Mouse (Mus musculus): ENCODE measurements at regions not wholly inside any gene's neighbourhood (a gene's known extent, or its start where the extent isn't known, plus 50 kb on each side); places are given as distances from the start of the nearest gene placed in this dataset.
"Not testable (repeated sequence)": the region's sequence is repeated elsewhere in the genome, so short reads cannot be mapped to it uniquely, and the experiment has no call there.

- TF ChIP-seq POLR2A (IDR thresholded peaks at IDR 0.05; ENCODE audit: borderline replicate concordance, low read depth, low read length): no peak
- no peak for TF ChIP-seq CTCF (IDR thresholded peaks at IDR 0.05; ENCODE audit: low read depth, low read length)
- no peak overlapping the region for H3K4me3 ChIP-seq (ENCODE audit: insufficient read depth, low read length)
- H3K27ac ChIP-seq (ENCODE audit: insufficient read depth, low read depth, low read length): no peak overlapping the region
- no peaks in the 10 kb centered on the region for H3K4me1 ChIP-seq (ENCODE audit: control insufficient read depth, insufficient read depth, low read length)
Measured at GRCm38 (mm10) chr13:31050160-31050788, 76.3 kb downstream of the Gm5447 start.

GRCm38 (mm10) chr13:31051586-31051985 lies 77.6 kb downstream of the Gm5447 start:
- H3K4me1 ChIP-seq (ENCODE audit: control insufficient read depth, insufficient read depth, low read length); H3K27ac ChIP-seq (ENCODE audit: insufficient read depth, low read depth, low read length); H3K4me3 ChIP-seq (ENCODE audit: insufficient read depth, low read length): not testable (repeated sequence)

GRCm38 (mm10) chr13:31054356-31054755 lies 80.4 kb downstream of the Gm5447 start:
- Histone ChIP-seq H3K27ac (ENCODE audit: insufficient read depth, low read depth, low read length) (no peak overlapping the region), H3K4me3 (ENCODE audit: insufficient read depth, low read length) (no peak overlapping the region), H3K4me1 (ENCODE audit: control insufficient read depth, insufficient read depth, low read length) (no peaks in the 10 kb centered on the region)
- TF ChIP-seq CTCF (IDR thresholded peaks at IDR 0.05; ENCODE audit: low read depth, low read length) (no peak), POLR2A (IDR thresholded peaks at IDR 0.05; ENCODE audit: borderline replicate concordance, low read depth, low read length) (no peak)

- H3K4me1 ChIP-seq (ENCODE audit: control insufficient read depth, insufficient read depth, low read length): no peaks in the 10 kb centered on the region
- TF ChIP-seq POLR2A (IDR thresholded peaks at IDR 0.05; ENCODE audit: borderline replicate concordance, low read depth, low read length) (no peak), CTCF (IDR thresholded peaks at IDR 0.05; ENCODE audit: low read depth, low read length) (no peak)
Measured at GRCm38 (mm10) chr13:31055376-31056083, 81.5 kb downstream of the Gm5447 start.

GRCm38 (mm10) chr13:31056154-31056871 lies 82.3 kb downstream of the Gm5447 start:
- TF ChIP-seq CTCF (IDR thresholded peaks at IDR 0.05; ENCODE audit: low read depth, low read length) (no peak), POLR2A (IDR thresholded peaks at IDR 0.05; ENCODE audit: borderline replicate concordance, low read depth, low read length) (no peak)
- H3K4me3 ChIP-seq (ENCODE audit: insufficient read depth, low read length): no peak overlapping the region
- H3K4me1 ChIP-seq (ENCODE audit: control insufficient read depth, insufficient read depth, low read length): no peaks in the 10 kb centered on the region
- H3K27ac ChIP-seq (ENCODE audit: insufficient read depth, low read depth, low read length): no peak overlapping the region

More at GRCm38 (mm10) chr13:31055376-31056083, 81.5 kb downstream of the Gm5447 start:
- Histone ChIP-seq H3K27ac (ENCODE audit: insufficient read depth, low read depth, low read length) (no peak overlapping the region), H3K4me3 (ENCODE audit: insufficient read depth, low read length) (no peak overlapping the region)

GRCm38 (mm10) chr13:31060916-31061431 lies 87.0 kb downstream of the Gm5447 start:
- TF ChIP-seq CTCF (IDR thresholded peaks at IDR 0.05; ENCODE audit: low read depth, low read length) (no peak), POLR2A (IDR thresholded peaks at IDR 0.05; ENCODE audit: borderline replicate concordance, low read depth, low read length) (no peak)
- Histone ChIP-seq H3K4me1 (ENCODE audit: control insufficient read depth, insufficient read depth, low read length) (no peaks in the 10 kb centered on the region), H3K27ac (ENCODE audit: insufficient read depth, low read depth, low read length) (no peak overlapping the region)

GRCm38 (mm10) chr13:31068343-31068742 lies 94.3 kb downstream of the Gm5447 start:
- TF ChIP-seq CTCF (IDR thresholded peaks at IDR 0.05; ENCODE audit: low read depth, low read length): no peak
- TF ChIP-seq POLR2A (IDR thresholded peaks at IDR 0.05; ENCODE audit: borderline replicate concordance, low read depth, low read length): no peak
- Histone ChIP-seq H3K4me3 (ENCODE audit: insufficient read depth, low read length) (no peak overlapping the region), H3K4me1 (ENCODE audit: control insufficient read depth, insufficient read depth, low read length) (no peaks in the 10 kb centered on the region), H3K27ac (ENCODE audit: insufficient read depth, low read depth, low read length) (no peak overlapping the region)

More at GRCm38 (mm10) chr13:31060916-31061431, 87.0 kb downstream of the Gm5447 start:
- no peak overlapping the region for H3K4me3 ChIP-seq (ENCODE audit: insufficient read depth, low read length)

GRCm38 (mm10) chr13:31076541-31076940 lies 102.5 kb downstream of the Gm5447 start:
- H3K27ac ChIP-seq (ENCODE audit: insufficient read depth, low read depth, low read length): no peak overlapping the region
- TF ChIP-seq POLR2A (IDR thresholded peaks at IDR 0.05; ENCODE audit: borderline replicate concordance, low read depth, low read length) (no peak), CTCF (IDR thresholded peaks at IDR 0.05; ENCODE audit: low read depth, low read length) (no peak)
- no peak overlapping the region for H3K4me3 ChIP-seq (ENCODE audit: insufficient read depth, low read length)

GRCm38 (mm10) chr13:31078751-31079150 lies 104.7 kb downstream of the Gm5447 start:
- Histone ChIP-seq H3K27ac (ENCODE audit: insufficient read depth, low read depth, low read length) (no peak overlapping the region), H3K4me3 (ENCODE audit: insufficient read depth, low read length) (no peak overlapping the region), H3K4me1 (ENCODE audit: control insufficient read depth, insufficient read depth, low read length) (no peaks in the 10 kb centered on the region)
- TF ChIP-seq CTCF (IDR thresholded peaks at IDR 0.05; ENCODE audit: low read depth, low read length): no peak
- TF ChIP-seq POLR2A (IDR thresholded peaks at IDR 0.05; ENCODE audit: borderline replicate concordance, low read depth, low read length): no peak

More at GRCm38 (mm10) chr13:31076541-31076940, 102.5 kb downstream of the Gm5447 start:
- H3K4me1 ChIP-seq (ENCODE audit: control insufficient read depth, insufficient read depth, low read length): no peaks in the 10 kb centered on the region

- no peak overlapping the region for H3K4me3 ChIP-seq (ENCODE audit: insufficient read depth, low read length)
- no peak for TF ChIP-seq CTCF (IDR thresholded peaks at IDR 0.05; ENCODE audit: low read depth, low read length)
- TF ChIP-seq POLR2A (IDR thresholded peaks at IDR 0.05; ENCODE audit: borderline replicate concordance, low read depth, low read length): no peak
Measured at GRCm38 (mm10) chr13:31080215-31080614, 106.2 kb downstream of the Gm5447 start.

More at GRCm38 (mm10) chr13:31080215-31080614, 106.2 kb downstream of the Gm5447 start:
- no peaks in the 10 kb centered on the region for H3K4me1 ChIP-seq (ENCODE audit: control insufficient read depth, insufficient read depth, low read length)
- no peak overlapping the region for H3K27ac ChIP-seq (ENCODE audit: insufficient read depth, low read depth, low read length)

All from bone marrow macrophage, adult 2 months (primary cell).